Mouse (Mus musculus) Muller cell, postnatal 12 days (primary cell): ENCODE measurements around the gene Cat.
A peak's percentile ranks its signal among the peaks of the same experiment; 100 is the strongest.

Experiments
- DNase-seq: peaks from one replicate; pipeline ENCODE4 v3.0.0-alpha.2; 2015; ENCODE audit errors: inconsistent ontology term

Cat gene

GRCm38 (mm10) chr2:103477456-103477855, 7.5 kb downstream of the Cat start:
- DNase-seq, result no peak

GRCm38 (mm10) chr2:103476657-103477056, 8.3 kb downstream of the Cat start:
- no peak for DNase-seq

- no peak for DNase-seq
Observed at GRCm38 (mm10) chr2:103476180-103476579, 8.8 kb downstream of the Cat start.

- no peak for DNase-seq
Observed at GRCm38 (mm10) chr2:103473362-103473761, 11.6 kb downstream of the Cat start.

- DNase-seq, result no peak
Observed at GRCm38 (mm10) chr2:103466984-103467588, 17.9 kb downstream of the Cat start.

GRCm38 (mm10) chr2:103466272-103466671, 18.7 kb downstream of the Cat start:
- DNase-seq, result no peak

- DNase-seq, result no peak
Observed at GRCm38 (mm10) chr2:103465429-103465828, 19.5 kb downstream of the Cat start.

- no peak for DNase-seq
Observed at GRCm38 (mm10) chr2:103464524-103464923, 20.4 kb downstream of the Cat start.

GRCm38 (mm10) chr2:103462746-103463145, 22.2 kb downstream of the Cat start:
- DNase-seq, result no peak

GRCm38 (mm10) chr2:103461743-103462142, 23.2 kb downstream of the Cat start:
- DNase-seq, result no peak

GRCm38 (mm10) chr2:103461210-103461609, 23.8 kb downstream of the Cat start:
- DNase-seq, result no peak

- DNase-seq, result no peak
Observed at GRCm38 (mm10) chr2:103459069-103459468, 25.9 kb downstream of the Cat start.

GRCm38 (mm10) chr2:103457628-103458027, 27.3 kb downstream of the Cat start:
- no peak for DNase-seq

- DNase-seq, result peak; percentile 26
Observed at GRCm38 (mm10) chr2:103457048-103457447, 27.9 kb downstream of the Cat start.

- peak; percentile 51 for DNase-seq
Observed at GRCm38 (mm10) chr2:103456646-103457045, 28.3 kb downstream of the Cat start.

GRCm38 (mm10) chr2:103455748-103456147, 29.2 kb downstream of the Cat start:
- DNase-seq, result no peak

- no peak for DNase-seq
Observed at GRCm38 (mm10) chr2:103452550-103452949, 32.4 kb downstream of the Cat start.

GRCm38 (mm10) chr2:103450267-103450666, 34.7 kb downstream of the Cat start:
- DNase-seq, result no peak

GRCm38 (mm10) chr2:103449813-103450212, 35.1 kb downstream of the Cat start:
- no peak for DNase-seq

GRCm38 (mm10) chr2:103448947-103449560, 35.9 kb downstream of the Cat start:
- DNase-seq, result no peak

- DNase-seq, result no peak
Observed at GRCm38 (mm10) chr2:103446326-103446725, 38.6 kb downstream of the Cat start.

- no peak for DNase-seq
Observed at GRCm38 (mm10) chr2:103445776-103446175, 39.2 kb downstream of the Cat start.

- DNase-seq, result peak; percentile 66
Observed at GRCm38 (mm10) chr2:103439710-103440109, 45.2 kb downstream of the Cat start.
